Mouse (Mus musculus) midbrain, postnatal 0 days (tissue): ENCODE measurements at regions not wholly inside any gene's neighbourhood (a gene's known extent, or its start where the extent isn't known, plus 50 kb on each side); places are given as distances from the start of the nearest gene placed in this dataset.

Experiments used
- ATAC-seq: fragments of 200-750 bp; cut with Nextera tagmentation; 2 replicates; pipeline ENCODE4 v1.8.0; 2017; ENCODE audit warnings: moderate number of reproducible peaks, mild to moderate bottlenecking, moderate TSS enrichment, moderate library complexity; ENCODE audit not compliant: low FRiP score
- DNase-seq: peaks from one replicate; pipeline ENCODE4 v3.0.0-alpha.2; 2015; ENCODE audit warnings: low spot score
- H3K27ac ChIP-seq: fragments of 300-500 bp; sonication (generic); 2 replicates; pipeline ENCODE4 v1.5.1; 2014; ENCODE audit warnings: low read depth, mild to moderate bottlenecking, low read length, mixed read lengths
- H3K27me3 ChIP-seq: fragments of 300-500 bp; sonication (generic); 2 replicates; pipeline ENCODE4 v1.6.1; 2014; ENCODE audit warnings: low read length, control low read depth, mixed read lengths; ENCODE audit not compliant: insufficient read depth
- H3K36me3 ChIP-seq: fragments of 300-500 bp; sonication (generic); 2 replicates; pipeline ENCODE4 v1.6.1; 2014; ENCODE audit warnings: low read length, control low read depth, mixed read lengths; ENCODE audit not compliant: insufficient read depth
- H3K4me1 ChIP-seq: fragments of 300-500 bp; sonication (generic); 2 replicates; pipeline ENCODE4 v1.6.1; 2014; ENCODE audit warnings: mild to moderate bottlenecking, control low read depth, antibody characterized with exemption, low read length, mixed read lengths; ENCODE audit not compliant: insufficient read depth
- H3K4me2 ChIP-seq: fragments of 300-500 bp; sonication (generic); 2 replicates; pipeline ENCODE4 v1.6.1; 2014; ENCODE audit warnings: low read depth, mild to moderate bottlenecking, low read length, mixed read lengths; ENCODE audit not compliant: poor library complexity, severe bottlenecking
- H3K4me3 ChIP-seq: fragments of 300-500 bp; sonication (generic); 2 replicates; pipeline ENCODE4 v1.5.1; 2014; ENCODE audit warnings: low read depth, mild to moderate bottlenecking, low read length, moderate library complexity
- H3K9ac ChIP-seq: fragments of 300-500 bp; sonication (generic); replicated peaks from 2 replicates; pipeline ENCODE4 v1.6.1; 2014; ENCODE audit warnings: mild to moderate bottlenecking, low read length, moderate library complexity, mixed read lengths; ENCODE audit not compliant: poor library complexity, severe bottlenecking
- H3K9me3 ChIP-seq: fragments of 300-500 bp; sonication (generic); 2 replicates; pipeline ENCODE4 v1.6.1; 2016; ENCODE audit warnings: low read length, control low read depth
- CTCF ChIP-seq: IDR thresholded peaks from 2 replicates; pipeline ENCODE4 v1.5.1; 2016; ENCODE audit warnings: antibody characterized with exemption, mild to moderate bottlenecking
- WGBS: fragments of 180-500 bp; shearing (Covaris S2); extraction: QIAGEN DNeasy Blood & Tissue Kit; methylation state at CpG from one replicate; pipeline ENCODE4 v1.1.7; 2014; 5-methylcytosine and 5-hydroxymethylcytosine counted together

DNA sequence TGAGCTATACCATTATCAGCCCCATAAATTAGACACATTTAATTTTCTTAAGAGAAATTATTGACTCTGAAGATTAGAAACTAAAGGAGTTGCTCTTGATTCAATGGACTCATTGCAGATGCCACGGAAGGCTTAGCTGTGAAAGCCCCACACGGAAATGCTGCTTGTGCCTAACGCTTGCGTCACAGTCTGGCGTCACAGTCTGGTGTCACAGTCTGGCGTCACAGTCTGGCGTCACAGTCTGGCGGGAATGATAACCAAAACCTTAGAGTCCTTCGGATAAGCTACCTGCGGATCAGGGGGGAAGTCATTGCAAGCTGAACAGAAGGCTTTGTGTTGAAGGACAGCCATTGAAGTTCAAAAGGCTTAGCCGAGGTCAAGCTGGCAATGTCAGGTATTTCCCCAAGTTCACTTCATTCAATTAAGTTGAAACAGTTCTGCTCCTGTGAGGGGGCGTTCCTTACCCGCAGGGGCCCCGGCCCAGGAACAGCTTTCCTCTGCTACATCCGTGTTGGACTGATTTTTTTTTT lies 2246.7 kb downstream of the 4930444P10Rik start:
- 65% methylated on average over 15 of the region's 15 CpGs for WGBS
- Histone ChIP-seq H3K9ac (no peak overlapping the region), H3K4me1 (no peaks in the 10 kb centered on the region), H3K4me3 (no peak overlapping the region), H3K4me2 (no peak overlapping the region), H3K27ac (no peak overlapping the region), H3K9me3 (no peaks in the 10 kb centered on the region), H3K36me3 (no peaks in the 10 kb centered on the region), H3K27me3 (no peaks in the 10 kb centered on the region)
- TF ChIP-seq CTCF, result no peak
- DNase-seq (no peak), ATAC-seq (no peak)

DNA sequence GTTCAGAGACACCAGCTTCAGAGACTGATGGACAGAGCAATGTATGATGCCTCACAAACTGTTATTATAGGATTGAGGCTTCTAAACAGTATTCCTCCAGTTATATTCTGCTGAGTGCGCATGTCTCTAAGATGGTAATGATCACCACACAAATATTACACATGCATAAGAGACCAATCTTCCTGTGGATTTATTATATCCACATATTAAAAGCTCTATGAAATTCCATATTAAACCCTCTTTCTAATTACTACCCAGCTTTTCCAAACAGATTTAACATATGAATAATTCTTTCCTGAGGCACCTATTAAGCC lies 2252.9 kb downstream of the 4930444P10Rik start:
- Histone ChIP-seq H3K9me3 (no peaks in the 10 kb centered on the region), H3K27ac (no peak overlapping the region), H3K27me3 (no peaks in the 10 kb centered on the region), H3K9ac (no peak overlapping the region), H3K4me3 (no peak overlapping the region), H3K4me2 (no peak overlapping the region), H3K4me1 (no peaks in the 10 kb centered on the region), H3K36me3 (no peaks in the 10 kb centered on the region)
- DNase-seq, result no peak
- WGBS, result 86% methylated on average over 1 of the region's 1 CpGs
- no peak for TF ChIP-seq CTCF
- no peak for ATAC-seq

DNA sequence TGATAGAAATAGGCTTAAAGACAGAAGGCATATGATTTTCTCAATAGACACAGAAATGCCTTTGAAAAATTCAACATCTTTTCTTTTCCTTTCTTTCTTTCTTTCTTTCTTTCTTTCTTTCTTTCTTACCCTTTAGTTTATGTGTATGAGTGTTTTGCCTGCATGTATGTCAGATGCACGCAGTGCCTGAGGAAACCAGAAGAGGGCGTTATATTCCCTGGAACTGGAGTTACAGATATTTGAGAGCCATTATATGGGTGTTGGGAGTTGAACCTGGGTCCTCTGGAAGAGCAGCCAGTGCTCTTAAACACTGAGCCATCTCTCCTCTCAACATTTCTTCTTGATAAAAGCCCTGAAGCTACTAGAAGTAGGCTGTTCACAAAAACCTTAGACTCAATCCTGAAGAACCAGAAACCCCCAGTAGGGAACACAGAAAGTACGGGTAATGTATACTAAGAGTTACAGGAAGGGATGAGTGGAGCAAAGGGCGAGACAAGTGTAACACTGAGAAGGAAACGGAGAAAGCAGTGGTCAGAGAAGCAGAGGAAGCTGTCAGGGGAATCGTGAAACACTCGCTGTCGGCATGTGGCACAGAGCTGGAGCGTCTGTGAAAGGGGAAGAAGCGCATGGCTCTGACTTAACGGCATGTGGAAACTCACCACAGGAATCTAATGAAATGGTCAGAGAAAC lies 2253.4 kb downstream of the 4930444P10Rik start:
- Histone ChIP-seq H3K36me3 (no peaks in the 10 kb centered on the region), H3K9me3 (no peaks in the 10 kb centered on the region), H3K27me3 (no peaks in the 10 kb centered on the region), H3K9ac (no peak overlapping the region), H3K4me3 (no peak overlapping the region), H3K4me2 (no peak overlapping the region), H3K27ac (no peak overlapping the region), H3K4me1 (no peaks in the 10 kb centered on the region)
- ATAC-seq, result no peak
- no peak for DNase-seq
- no peak for TF ChIP-seq CTCF
- 70% methylated on average over 11 of the region's 11 CpGs for WGBS

- WGBS, result 37% methylated on average over 12 of the region's 12 CpGs
Observed at GRCm38 (mm10) chr1:13834860-13835840, 2258.0 kb downstream of the 4930444P10Rik start.

DNA sequence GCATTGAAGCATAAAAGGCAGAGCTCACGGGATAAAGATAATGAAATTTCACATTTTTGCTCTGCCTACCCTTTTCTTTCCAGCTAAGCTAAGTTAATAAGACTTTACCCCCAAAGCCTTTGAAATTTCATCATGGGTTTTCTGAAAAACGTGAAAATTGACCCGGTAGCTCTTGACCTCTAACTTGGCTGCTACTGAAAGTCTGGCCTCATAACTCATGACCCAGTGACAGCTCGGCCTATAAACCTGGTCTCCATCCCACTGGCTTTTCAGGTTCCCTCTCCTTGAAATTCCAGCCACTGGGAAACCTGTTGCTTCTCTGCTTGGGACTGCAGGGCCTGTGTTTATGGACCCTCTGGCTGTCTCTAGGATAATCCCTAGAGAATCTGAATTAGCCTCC lies 2285.3 kb downstream of the 4930444P10Rik start:
- ATAC-seq, result no peak
- Histone ChIP-seq H3K27me3 (no peaks in the 10 kb centered on the region), H3K4me2 (no peak overlapping the region), H3K4me3 (no peak overlapping the region), H3K9ac (no peak overlapping the region), H3K36me3 (no peaks in the 10 kb centered on the region), H3K27ac (no peak overlapping the region), H3K9me3 (no peaks in the 10 kb centered on the region), H3K4me1 (no peaks in the 10 kb centered on the region)
- WGBS, result 61% methylated on average over 4 of the region's 4 CpGs
- TF ChIP-seq CTCF, result no peak
- DNase-seq, result no peak

More at GRCm38 (mm10) chr1:13834860-13835840, 2258.0 kb downstream of the 4930444P10Rik start:
- no peak for TF ChIP-seq CTCF
- ATAC-seq (peak; percentile 60; the same call in 1 of the 2 replicates), DNase-seq (peak; percentile 22)
- Histone ChIP-seq H3K36me3 (no peaks in the 10 kb centered on the region), H3K4me2 (no peak overlapping the region), H3K9me3 (no peaks in the 10 kb centered on the region), H3K4me3 (no peak overlapping the region), H3K27me3 (no peaks in the 10 kb centered on the region), H3K27ac (no peak overlapping the region), H3K4me1 (no peaks in the 10 kb centered on the region), H3K9ac (no peak overlapping the region)

DNA sequence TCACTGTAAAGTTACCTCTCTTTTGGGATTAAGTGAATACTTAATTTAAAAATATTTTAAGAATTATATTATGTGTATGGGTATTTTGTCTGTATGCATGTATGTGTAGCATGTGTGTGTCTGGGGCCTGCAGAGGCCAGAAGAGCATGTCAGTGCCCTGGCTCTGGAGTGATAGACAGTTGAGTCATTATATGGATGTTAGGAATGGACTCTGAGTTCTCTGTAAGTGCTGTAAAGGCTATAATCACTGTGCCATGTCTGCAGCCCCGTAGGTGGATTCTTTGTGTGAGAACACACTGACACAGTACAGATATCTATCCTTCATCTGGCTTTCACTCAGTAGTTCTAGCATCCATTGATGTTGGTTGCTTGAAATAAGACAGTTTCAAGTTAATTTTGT lies 2292.7 kb downstream of the 4930444P10Rik start:
- Histone ChIP-seq H3K36me3 (no peaks in the 10 kb centered on the region), H3K27ac (no peak overlapping the region), H3K4me3 (no peak overlapping the region), H3K4me1 (no peaks in the 10 kb centered on the region), H3K4me2 (no peak overlapping the region), H3K9ac (no peak overlapping the region), H3K27me3 (no peaks in the 10 kb centered on the region), H3K9me3 (no peaks in the 10 kb centered on the region)
- 78% methylated on average over 1 of the region's 1 CpGs for WGBS
- TF ChIP-seq CTCF, result no peak
- ATAC-seq (no peak), DNase-seq (no peak)
